Mouse (Mus musculus) hindbrain, embryonic 16.5 days (tissue): ENCODE measurements around the gene Foxb1. TPM values are rescaled to one million over a fixed set of nuclear protein-coding genes. Genes with fewer than 3 reads are reported as not detected.
A peak's percentile ranks its signal among the peaks of the same experiment; 100 is the strongest.

Experiments
- ATAC-seq: fragments of 200-750 bp; cut with Nextera tagmentation; 2 replicates; pipeline ENCODE4 v1.8.0; 2017; ENCODE audit warnings: moderate TSS enrichment, moderate library complexity
- H3K27ac ChIP-seq: fragments of 300-500 bp; sonication (generic); 2 replicates; pipeline ENCODE4 v1.5.1; 2014; ENCODE audit warnings: low read depth, mild to moderate bottlenecking, control low read depth, low read length, moderate library complexity
- H3K27me3 ChIP-seq: fragments of 300-500 bp; sonication (generic); replicated peaks from 2 replicates; pipeline ENCODE4 v1.6.1; 2014; ENCODE audit warnings: low read length; ENCODE audit not compliant: control insufficient read depth, insufficient read depth
- H3K36me3 ChIP-seq: fragments of 300-500 bp; sonication (generic); 2 replicates; pipeline ENCODE4 v1.6.1; 2014; ENCODE audit warnings: mild to moderate bottlenecking, low read length, moderate library complexity, mixed read lengths; ENCODE audit not compliant: control insufficient read depth, insufficient read depth
- H3K4me1 ChIP-seq: fragments of 300-500 bp; sonication (generic); 2 replicates; pipeline ENCODE4 v1.6.1; 2014; ENCODE audit warnings: low read depth, low read length; ENCODE audit not compliant: control insufficient read depth, insufficient read depth
- H3K4me2 ChIP-seq: fragments of 300-500 bp; sonication (generic); 2 replicates; pipeline ENCODE4 v1.6.1; 2014; ENCODE audit warnings: mild to moderate bottlenecking, low read length, control low read depth, moderate library complexity
- H3K4me3 ChIP-seq: fragments of 300-500 bp; sonication (generic); 2 replicates; pipeline ENCODE4 v1.5.1; 2014; ENCODE audit warnings: mild to moderate bottlenecking, low read length, control low read depth, moderate library complexity
- H3K9ac ChIP-seq: fragments of 300-500 bp; sonication (generic); 2 replicates; pipeline ENCODE4 v1.6.1; 2014; ENCODE audit warnings: low read depth, mild to moderate bottlenecking, control low read depth, low read length, moderate library complexity
- H3K9me3 ChIP-seq: fragments of 300-500 bp; sonication (generic); 2 replicates; pipeline ENCODE4 v1.6.1; 2014; ENCODE audit warnings: mild to moderate bottlenecking, low read length, moderate library complexity; ENCODE audit not compliant: control insufficient read depth
- WGBS: fragments of 180-500 bp; shearing (Covaris S2); extraction: QIAGEN DNeasy Blood & Tissue Kit; methylation state at CpG from one replicate; pipeline ENCODE4 v1.1.7; 2014; 5-methylcytosine and 5-hydroxymethylcytosine counted together
- polyA plus RNA-seq: library from polyadenylated mRNA; unstranded; fragments of >200 nt; fragmentation: Nextera tagmentation; extraction: Ambion mirVana; gene quantifications from 2 replicates; pipeline ENCODE4 v1.2.1, GENCODE M21; 2015

Foxb1 gene
- polyA plus RNA-seq: 6.9 TPM in 2 replicates

DNA sequence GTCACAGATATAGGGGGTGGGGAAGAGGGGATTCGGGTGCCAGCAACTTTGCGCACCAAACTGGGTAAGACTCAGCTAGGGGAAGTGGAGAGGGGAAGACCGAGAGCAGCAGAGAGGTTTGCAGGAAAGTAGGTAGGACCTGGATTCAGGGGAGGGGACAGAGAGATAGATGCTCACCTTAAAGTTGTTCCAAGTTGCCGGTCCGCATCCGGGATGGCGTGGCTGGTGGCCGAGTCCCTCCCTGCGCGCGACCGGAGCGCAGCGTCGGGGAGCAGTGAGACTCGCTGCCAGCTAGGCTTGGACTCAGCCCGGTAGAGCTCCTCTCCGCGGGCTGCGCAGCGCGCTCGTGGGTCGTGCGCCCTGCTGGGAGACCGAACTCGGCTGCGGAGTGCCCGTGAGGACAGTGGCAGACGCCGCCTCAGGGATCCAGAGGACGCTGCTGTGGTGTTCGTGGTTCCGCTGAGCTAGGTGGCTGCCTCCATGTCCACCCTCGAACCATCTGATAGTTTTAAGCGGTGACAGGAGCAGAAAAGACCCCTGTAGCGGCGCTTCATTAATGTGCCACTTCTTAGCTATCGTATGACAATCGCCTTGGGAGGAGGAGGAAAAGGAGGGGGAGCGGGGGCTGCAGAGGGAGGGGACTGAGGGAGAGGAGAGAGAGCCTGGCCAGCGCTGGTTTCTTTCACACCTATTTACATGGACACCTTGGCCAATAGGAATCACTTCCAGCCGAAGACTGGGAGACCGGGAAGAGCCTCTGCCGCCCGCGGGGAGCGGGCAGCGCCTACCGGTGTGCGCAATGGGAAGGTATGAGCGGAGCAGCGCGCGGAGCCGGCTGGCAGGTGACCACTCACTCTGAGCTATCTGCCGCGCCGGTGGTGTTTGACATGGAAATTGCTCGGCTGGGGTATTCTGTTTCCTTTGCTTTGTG lies at the start of gene Foxb1:
Foxb1 (minus strand) TSS at position 570 of the 931 bp plus-strand sequence.
- ATAC-seq: peak; percentile 67
- Histone ChIP-seq H3K27me3 (peaks cover 53% of the 10 kb centered on the region), H3K27ac (peak within 1 kb of the TSS; percentile 48), H3K4me2 (peak within 1 kb of the TSS; percentile 43), H3K36me3 (no peaks in the 10 kb centered on the region), H3K4me3 (peak within 1 kb of the TSS; percentile 42), H3K9ac (peak within 1 kb of the TSS; percentile 54), H3K4me1 (peaks cover 10% of the 10 kb centered on the region), H3K9me3 (no peaks in the 10 kb centered on the region)
- under 1% methylated on average over 52 of the region's 60 CpGs for WGBS

DNA sequence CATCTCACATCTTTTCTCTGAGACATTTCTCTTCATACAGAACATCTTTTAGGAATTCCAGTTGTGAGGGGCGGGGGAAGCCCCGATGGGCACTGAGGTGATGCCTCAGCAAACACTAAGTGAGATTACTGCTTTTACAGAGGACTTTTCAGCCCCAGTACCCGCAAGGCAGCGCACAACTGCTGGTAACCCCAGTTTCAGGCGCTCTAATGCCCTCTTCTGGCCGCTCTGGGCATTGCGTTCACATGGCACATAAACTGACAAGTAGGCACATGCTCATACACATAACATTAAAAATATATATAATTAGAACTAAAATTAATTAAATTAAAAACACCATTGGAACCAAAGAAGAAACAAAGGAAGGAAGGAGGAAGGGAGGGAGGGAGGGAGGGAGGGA lies 29.8 kb upstream of the Foxb1 start:
- no peak overlapping the region for H3K27ac ChIP-seq
- H3K9me3 ChIP-seq: no peaks in the 10 kb centered on the region
- 62% methylated on average over 7 of the region's 7 CpGs for WGBS
- H3K9ac ChIP-seq: no peak overlapping the region
- no peak overlapping the region for H3K4me2 ChIP-seq
- H3K27me3 ChIP-seq: no peaks in the 10 kb centered on the region
- H3K36me3 ChIP-seq: no peaks in the 10 kb centered on the region
- no peaks in the 10 kb centered on the region for H3K4me1 ChIP-seq
- no peak overlapping the region for H3K4me3 ChIP-seq
- no peak for ATAC-seq

DNA sequence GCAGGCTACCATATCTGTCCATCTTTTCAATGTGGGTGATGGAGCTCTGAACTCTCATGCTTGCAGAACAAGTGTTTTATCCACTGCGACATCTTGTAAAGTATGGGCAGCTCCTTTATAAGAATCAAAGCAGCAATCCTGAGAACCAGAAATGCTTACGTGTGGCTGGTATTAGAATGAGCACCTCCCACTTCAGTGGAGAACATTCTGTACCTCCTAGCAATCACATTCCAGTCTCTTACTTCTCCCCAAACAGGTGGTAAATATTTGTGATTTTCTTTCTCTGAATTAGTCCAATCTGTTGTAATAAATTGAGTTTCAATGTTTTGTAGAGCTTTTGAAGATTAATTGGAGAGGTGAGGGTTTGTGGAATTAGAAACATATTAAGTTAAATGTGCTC lies 19.3 kb upstream of the Foxb1 start:
- Histone ChIP-seq H3K9me3 (no peaks in the 10 kb centered on the region), H3K4me1 (no peaks in the 10 kb centered on the region), H3K9ac (no peak overlapping the region), H3K4me3 (no peak overlapping the region), H3K36me3 (no peaks in the 10 kb centered on the region), H3K4me2 (no peak overlapping the region), H3K27me3 (peaks cover 3% of the 10 kb centered on the region; the same call in 1 of the 2 replicates), H3K27ac (no peak overlapping the region)
- ATAC-seq: no peak
- 90% methylated on average over 2 of the region's 2 CpGs for WGBS

DNA sequence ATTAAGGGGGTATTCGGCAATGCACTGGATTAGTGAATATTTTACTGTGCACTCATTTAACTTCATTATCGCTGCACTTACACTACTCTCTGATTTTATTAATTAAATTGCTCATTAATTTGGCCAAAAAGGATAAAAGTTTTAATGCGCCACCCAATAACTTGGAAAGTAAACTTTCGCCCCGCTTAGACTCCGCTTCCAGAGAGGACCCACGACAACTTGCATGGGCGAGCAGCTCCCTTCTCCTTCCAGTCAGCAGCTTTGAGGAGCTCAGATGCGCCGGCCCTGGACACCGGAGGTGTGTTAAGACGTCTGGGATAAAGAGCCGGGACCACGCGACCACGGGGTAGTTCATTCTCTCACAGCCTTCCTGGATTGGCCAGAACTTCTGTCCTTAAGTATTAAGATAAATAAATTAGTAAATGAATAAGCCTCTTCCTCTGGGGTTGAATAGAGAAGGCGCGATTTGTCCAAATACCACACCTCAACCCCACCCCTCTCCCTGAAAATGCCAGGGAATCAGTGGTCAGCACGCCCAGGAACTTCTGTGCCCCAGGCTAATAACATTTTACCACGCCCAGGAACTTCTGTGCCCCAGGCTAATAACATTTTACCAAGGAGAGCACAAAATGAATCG lies 9.3 kb upstream of the Foxb1 start:
- Histone ChIP-seq H3K4me2 (no peak overlapping the region), H3K4me3 (no peak overlapping the region), H3K36me3 (no peaks in the 10 kb centered on the region), H3K9ac (no peak overlapping the region), H3K9me3 (no peaks in the 10 kb centered on the region), H3K27me3 (peaks cover 58% of the 10 kb centered on the region), H3K4me1 (no peaks in the 10 kb centered on the region), H3K27ac (no peak overlapping the region)
- 11% methylated on average over 21 of the region's 21 CpGs for WGBS
- ATAC-seq: no peak

DNA sequence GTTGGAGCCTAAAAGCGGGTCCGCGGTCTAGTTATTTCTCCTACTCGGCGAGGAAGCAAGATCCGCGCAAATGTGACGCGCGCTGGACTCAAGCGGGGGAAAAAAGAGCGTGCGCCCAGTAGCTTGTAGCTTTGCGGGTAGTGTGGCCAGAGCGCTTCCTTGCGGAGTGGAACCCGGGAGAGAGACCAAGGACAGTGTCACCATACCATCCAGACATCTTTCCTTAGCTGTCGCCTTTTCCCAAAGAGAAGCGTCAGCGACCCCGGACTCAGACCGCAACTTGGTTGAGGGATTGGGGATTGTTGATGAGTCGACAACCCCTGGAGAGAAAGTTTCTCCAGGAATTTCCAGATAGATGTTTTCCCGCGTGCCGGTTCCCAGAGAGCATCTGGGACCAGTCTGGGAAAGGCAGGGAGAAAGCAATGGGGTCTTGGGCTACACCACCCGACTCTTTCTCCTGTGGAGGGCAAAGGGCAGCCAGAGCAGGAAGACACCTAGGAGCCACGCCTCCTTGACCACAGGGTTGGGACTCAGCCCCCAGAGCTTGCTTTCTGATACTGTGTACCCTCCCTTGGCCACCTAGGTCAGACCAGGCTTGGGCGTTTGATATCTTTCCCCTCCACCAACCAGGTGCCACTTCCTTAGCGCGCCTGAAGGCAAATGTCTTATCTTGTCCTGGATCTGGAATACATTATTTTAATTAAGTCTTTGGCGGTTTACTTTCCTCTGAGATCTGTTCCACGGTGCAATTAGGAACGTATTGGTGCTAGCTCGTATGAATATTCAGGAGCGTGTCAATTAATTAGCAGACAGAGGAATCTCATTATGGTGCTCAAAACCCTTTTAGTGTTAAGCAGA lies 8.6 kb upstream of the Foxb1 start:
- peak overlapping the region; percentile 2; the same call in 1 of the 2 replicates for H3K4me3 ChIP-seq
- no peaks in the 10 kb centered on the region for H3K9me3 ChIP-seq
- H3K4me2 ChIP-seq: peak overlapping the region; percentile 8; the same call in 1 of the 2 replicates
- no peak for ATAC-seq
- peaks cover 62% of the 10 kb centered on the region for H3K27me3 ChIP-seq
- no peak overlapping the region for H3K27ac ChIP-seq
- no peak overlapping the region for H3K9ac ChIP-seq
- H3K4me1 ChIP-seq: no peaks in the 10 kb centered on the region; the same call in 1 of the 2 replicates
- 3% methylated on average over 36 of the region's 36 CpGs for WGBS
- H3K36me3 ChIP-seq: no peaks in the 10 kb centered on the region

DNA sequence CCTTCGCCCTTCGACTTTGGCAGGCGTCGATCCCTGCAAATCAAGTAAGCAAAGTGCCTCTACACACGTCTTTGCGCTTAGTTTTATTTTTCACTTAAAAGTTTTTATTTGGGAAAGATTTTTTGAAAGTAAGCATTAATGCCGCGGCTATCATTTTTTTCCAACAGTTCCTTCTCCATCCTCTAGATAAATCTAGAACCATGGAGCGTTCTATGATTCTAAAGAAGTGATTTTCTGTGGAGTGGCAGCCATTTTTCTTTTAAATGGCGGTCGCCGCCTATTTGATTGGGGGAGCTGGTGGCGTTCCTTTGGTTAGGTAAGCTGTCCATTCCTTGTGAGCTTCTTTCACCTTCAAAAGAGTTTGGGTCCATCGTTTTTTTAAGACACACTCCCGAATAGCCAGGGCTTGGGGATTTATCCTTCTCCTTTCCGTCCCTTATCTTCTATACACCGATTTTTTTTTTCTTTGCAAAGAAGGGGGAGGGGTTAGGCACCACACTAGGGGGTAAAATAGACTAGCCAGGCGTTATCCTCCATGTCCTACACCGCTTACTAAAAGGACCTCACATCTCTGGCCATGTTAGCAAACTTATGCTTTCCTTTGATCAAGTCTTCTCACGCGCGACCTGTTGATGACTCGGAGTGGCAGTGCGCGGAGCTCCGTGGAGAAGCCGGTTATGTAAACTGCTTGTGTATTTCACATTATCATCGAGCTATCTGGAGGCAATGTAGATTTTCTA lies 7.6 kb upstream of the Foxb1 start:
- ATAC-seq: no peak
- Histone ChIP-seq H3K9ac (no peak overlapping the region), H3K4me2 (peak overlapping the region; percentile 19; the same call in 1 of the 2 replicates), H3K4me3 (peak overlapping the region; percentile 16), H3K4me1 (no peaks in the 10 kb centered on the region; the same call in 1 of the 2 replicates), H3K36me3 (no peaks in the 10 kb centered on the region), H3K9me3 (no peaks in the 10 kb centered on the region), H3K27ac (no peak overlapping the region), H3K27me3 (peaks cover 63% of the 10 kb centered on the region)
- WGBS: 2% methylated on average over 28 of the region's 28 CpGs

DNA sequence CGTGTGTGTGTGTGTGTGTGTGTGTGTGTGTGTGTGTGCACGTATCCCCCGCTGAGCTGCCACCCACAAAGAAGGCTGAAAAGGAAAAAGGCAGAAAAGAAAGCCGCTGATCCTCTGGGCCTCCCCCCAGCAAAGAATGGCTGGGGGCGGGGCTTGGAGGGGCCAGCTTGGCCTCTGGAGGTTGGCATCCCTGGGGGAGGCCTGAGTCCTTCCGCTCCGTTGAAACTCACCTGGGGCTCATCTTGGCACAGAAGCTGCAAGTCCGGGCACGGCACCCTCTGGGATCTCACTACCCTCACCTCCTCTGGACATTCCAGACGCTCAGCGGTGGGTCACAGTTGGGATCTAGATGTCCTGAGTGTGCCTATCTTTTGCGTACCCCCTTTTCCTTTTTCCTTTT lies 6.7 kb upstream of the Foxb1 start:
- H3K9me3 ChIP-seq: no peaks in the 10 kb centered on the region
- H3K36me3 ChIP-seq: no peaks in the 10 kb centered on the region
- H3K4me1 ChIP-seq: no peaks in the 10 kb centered on the region; the same call in 1 of the 2 replicates
- no peak overlapping the region for H3K27ac ChIP-seq
- H3K4me2 ChIP-seq: peak overlapping the region; percentile 10; the same call in 1 of the 2 replicates
- no peak for ATAC-seq
- no peak overlapping the region for H3K9ac ChIP-seq
- no peak overlapping the region for H3K4me3 ChIP-seq
- under 1% methylated on average over 9 of the region's 12 CpGs for whole genome bisulfite sequencing
- peaks cover 64% of the 10 kb centered on the region for H3K27me3 ChIP-seq

DNA sequence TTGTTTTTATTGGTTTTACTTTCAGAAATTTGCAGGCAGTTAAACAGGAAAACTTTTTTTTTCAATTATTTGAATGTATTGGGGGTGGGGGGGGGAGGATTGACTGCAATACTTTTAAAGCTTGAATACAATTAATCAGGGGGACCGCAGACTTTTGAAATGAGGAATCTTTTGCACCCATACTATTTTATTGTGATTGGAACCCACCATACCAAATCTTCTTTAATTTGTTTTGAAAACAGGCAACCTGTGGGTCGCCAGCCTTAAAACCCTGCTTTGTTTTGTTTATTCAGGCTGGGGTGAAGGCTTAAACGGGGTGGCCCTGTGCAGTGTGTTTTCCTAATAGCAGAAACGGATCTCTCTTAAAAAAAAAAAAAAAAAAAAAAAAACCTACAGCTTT lies 6.2 kb upstream of the Foxb1 start:
- no peak overlapping the region for H3K4me2 ChIP-seq
- no peak overlapping the region for H3K4me3 ChIP-seq
- H3K27ac ChIP-seq: no peak overlapping the region
- no peaks in the 10 kb centered on the region; the same call in 1 of the 2 replicates for H3K4me1 ChIP-seq
- 1% methylated on average over 4 of the region's 4 CpGs for WGBS
- no peak overlapping the region for H3K9ac ChIP-seq
- no peaks in the 10 kb centered on the region for H3K9me3 ChIP-seq
- no peaks in the 10 kb centered on the region for H3K36me3 ChIP-seq
- H3K27me3 ChIP-seq: peaks cover 61% of the 10 kb centered on the region
- ATAC-seq: no peak
